Mouse (Mus musculus) testis, adult 2 months (tissue): Measurements from ENCODE around the gene Mrtfa.

Experiments used
- CTCF ChIP-seq: fragments of 200-500 bp; IDR thresholded peaks from 2 replicates; pipeline ENCODE4 v1.5.1; 2012; ENCODE audit warnings: low read depth, mild to moderate bottlenecking, inconsistent platforms, low read length, moderate library complexity; ENCODE audit not compliant: control insufficient read depth, insufficient read depth, insufficient replicate concordance
- POLR2A ChIP-seq: fragments of 200-500 bp; IDR thresholded peaks from 2 replicates; pipeline ENCODE4 v1.6.1; 2012; ENCODE audit warnings: low read depth, mild to moderate bottlenecking, inconsistent platforms, low read length, moderate library complexity; ENCODE audit not compliant: control insufficient read depth

DNA sequence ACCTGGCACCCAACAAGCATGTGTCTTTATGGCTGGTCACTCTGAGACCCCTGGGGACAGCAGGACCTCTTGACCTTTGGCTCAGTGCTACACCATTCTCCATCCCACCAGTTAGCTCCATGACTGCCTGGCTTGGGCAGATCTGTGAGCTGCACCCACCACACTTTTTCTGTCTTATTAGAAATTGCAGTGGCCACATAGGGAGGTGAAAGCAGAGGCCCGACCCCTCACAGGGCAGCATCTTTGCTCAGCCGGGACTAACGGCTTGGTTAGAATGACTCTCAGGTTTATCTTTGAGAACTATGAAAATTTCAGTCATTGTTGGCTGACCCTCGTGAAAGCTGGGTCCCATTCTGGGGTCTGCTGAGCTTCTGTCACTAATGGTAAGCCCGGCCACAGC is 163.7 kb downstream of the Mrtfa start:
- TF ChIP-seq POLR2A: no peak
- TF ChIP-seq CTCF: no peak
